Mouse (Mus musculus) thymus, postnatal 25 days (tissue): ENCODE measurements at regions not wholly inside any gene's neighbourhood (a gene's known extent, or its start where the extent isn't known, plus 50 kb on each side); places are given as distances from the start of the nearest gene placed in this dataset.

ENCODE experiments used
- DNase-seq: peaks from one replicate; pipeline ENCODE4 v3.0.0; 2022

DNA sequence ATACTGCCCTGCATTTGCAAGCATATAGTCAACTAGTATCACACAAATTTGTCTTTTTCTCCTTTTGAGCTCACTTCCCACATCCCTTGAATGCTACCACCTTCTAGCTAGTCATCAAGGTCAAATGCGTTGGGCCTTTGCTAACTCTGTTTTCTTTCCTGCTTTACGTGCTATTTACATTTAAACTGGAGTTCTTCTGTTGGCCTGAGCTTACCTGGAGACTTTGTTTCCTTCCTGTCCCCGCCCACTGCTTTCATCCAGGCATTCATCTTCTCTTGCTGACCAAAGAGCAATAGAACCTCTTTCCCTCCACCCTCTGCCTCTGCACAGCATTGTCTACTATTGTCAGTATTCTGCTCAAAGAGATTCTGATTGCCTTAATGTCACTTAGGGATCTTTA, 237.0 kb downstream of the Papss1 start:
- DNase-seq = no peak

DNA sequence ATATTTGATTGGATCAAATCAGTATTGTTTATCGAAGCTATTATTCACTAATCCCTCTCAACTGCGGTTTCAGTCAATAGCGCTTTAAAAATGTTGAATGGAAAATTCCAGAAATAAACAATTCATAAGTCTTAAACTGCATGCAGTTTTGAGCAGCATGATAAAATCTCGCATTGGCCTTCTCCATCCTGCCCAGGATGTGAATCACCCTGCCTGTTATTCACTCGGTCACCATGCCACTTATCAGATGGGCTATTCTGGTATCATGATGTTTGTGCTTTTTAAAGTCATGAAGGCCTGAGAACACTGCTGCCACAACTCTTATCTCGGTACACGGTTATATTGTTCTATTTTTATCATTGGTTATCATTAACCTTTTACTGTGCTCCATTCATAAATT, 238.3 kb downstream of the Papss1 start:
- DNase-seq = no peak

- DNase-seq = no peak
Measured at GRCm38 (mm10) chr3:131808127-131808526, 243.6 kb downstream of the Papss1 start.

- DNase-seq = no peak
Measured at GRCm38 (mm10) chr3:131812968-131813367, 248.4 kb downstream of the Papss1 start.

- DNase-seq = no peak
Measured at GRCm38 (mm10) chr3:131818806-131819205, 254.2 kb downstream of the Papss1 start.

DNA sequence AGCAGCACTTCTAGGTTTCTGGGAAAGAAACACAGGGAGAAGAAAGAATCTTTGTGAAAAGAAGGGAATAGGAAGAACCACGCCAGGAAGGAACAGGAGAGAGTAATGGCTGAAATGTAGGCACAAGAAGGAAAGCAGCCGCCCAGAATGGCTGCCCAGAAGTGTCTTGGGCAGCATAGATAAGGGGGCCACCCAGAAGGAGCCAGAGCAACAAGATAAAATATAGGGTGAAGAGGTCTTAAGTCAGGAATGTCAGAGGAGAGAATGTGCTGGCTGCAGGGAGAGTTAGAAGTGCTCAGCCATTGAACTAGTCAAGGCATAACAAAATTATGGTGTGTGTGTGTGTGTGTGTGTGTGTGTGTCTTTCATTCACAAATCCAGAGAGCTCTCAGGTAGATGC, 227.7 kb upstream of the Dkk2 start:
- no peak for DNase-seq

DNA sequence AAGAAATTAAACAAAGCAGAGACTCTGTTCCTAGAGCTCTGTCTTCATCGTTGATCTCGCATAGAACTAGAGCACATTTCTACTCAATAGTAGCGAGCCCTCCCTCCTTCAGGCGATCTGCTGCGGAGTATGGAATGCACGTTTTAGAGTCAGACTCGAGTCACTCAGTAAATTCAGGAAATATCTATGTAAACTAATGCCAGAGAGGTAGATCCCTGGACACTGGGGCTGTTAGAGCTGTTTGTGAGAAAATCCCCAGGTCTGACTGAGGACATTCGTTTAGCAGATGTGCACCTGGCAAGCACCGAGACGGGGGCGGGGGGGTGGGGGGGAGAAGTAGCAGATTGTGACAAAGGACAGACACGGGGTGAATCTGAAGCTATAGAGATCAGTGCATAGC, 226.0 kb upstream of the Dkk2 start:
- no peak for DNase-seq

DNA sequence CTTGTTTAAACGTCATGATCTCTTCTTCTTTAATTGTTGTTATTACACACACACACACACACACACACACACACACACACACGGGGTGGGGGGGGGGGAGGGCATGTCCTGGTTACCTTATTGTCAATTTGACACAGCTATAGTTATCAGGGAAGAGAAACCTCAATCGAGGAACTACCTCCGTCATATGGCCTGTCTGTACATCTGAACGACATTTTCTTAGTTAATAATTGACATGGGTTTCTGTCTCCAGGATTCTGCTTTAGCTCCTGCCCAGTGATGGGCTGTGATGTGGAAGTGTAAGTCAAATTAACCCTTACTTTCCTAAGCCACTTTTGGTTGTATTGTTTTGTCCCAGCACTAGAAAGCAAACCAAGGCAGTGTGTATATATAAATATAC, 220.0 kb upstream of the Dkk2 start:
- no peak for DNase-seq

- DNase-seq = no peak
Measured at GRCm38 (mm10) chr3:131867266-131867665, 217.8 kb upstream of the Dkk2 start.

DNA sequence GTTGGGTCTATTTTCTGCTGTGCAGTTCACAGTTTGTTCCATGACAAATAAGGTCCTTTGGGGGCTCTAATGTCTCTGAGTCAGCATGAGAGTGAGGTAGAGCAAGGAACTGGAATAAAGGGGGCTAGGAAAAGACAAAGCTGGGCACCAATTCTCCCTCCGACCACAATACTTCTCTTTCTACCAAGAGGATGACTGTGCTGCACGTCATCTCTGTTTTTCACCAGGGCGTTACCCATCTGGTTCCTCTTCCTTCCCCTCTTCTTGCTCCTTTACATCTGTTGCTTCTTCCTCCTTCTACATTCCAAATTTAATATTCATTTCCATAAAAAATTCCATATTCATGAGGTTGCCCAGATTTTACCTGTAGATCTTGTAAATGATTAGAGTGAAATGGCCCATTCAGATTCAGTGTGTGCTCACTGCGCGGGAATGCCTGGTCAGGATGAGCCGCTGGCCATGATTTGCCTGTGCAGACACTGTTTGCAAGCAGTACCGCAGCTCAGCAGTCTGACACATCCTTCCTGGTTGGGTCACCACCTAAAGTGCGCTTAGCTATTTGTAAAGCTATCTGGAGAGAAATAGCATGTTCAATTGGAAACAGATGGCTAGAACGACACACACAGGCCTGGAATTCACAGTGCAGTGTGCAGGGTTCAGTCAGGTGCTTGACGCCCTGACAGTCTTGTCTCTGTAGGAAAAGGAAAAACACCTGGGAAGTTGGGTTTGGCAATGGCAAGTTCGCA, 216.7 kb upstream of the Dkk2 start:
- no peak for DNase-seq

DNA sequence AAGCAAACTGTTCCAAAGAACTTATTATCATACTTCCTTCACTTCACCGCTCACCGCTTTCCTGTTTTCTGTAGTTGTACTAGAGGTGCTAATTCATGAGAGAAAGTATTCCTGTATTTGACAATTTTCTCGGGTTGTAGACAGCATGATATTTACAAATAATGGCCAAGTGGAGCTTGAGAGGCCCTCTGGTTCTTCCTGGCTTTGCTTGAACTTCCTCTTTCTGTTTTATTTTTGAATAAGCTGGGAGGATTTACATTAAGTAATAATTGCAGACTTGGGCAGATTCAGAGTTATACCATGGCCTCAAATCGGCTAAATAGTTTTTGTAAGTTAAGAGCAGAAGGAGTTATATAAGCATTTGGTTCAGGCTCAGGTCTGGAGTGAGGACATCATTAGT, 215.8 kb upstream of the Dkk2 start:
- no peak for DNase-seq

- no peak for DNase-seq
Measured at GRCm38 (mm10) chr3:131882667-131883066, 202.4 kb upstream of the Dkk2 start.

- peak; percentile 15 for DNase-seq
Measured at GRCm38 (mm10) chr3:131886470-131886869, 198.6 kb upstream of the Dkk2 start.

DNA sequence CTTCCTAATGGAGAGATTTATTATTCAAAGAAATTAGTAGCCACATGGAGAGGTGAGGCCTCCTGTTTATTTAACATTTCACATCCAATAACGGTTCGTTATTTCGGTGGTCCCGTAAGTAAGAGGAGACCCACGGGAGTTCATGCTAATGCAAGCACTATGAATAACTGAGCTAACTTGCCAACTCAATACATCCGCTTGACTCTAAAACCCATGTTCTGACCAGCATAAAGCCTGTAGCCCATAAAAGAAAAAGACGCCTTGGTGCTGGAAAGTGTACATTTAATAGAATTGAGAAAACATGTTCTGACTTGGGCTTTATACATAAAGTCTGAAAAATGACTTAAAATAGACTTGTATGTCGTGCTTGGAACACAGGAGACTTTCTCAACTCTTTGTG, 198.1 kb upstream of the Dkk2 start:
- no peak for DNase-seq

DNA sequence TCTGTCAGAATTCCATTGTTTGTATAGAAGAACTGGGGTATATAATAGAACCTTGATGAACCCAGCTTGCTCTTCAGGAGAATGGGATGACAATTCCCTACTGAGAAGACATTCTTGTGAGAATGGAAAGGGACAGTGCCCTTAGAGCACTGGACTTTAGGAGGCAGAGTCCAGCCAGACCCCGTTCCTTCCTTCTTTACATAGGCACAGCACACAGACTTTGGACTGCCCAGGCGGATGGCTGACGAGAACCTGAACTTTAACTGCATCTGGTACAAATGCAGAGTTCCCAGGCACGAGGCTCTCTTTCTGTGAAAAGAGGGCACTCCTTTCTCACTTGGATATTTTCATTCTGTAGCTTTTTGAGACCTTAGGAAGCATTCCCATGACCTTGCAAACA, 197.4 kb upstream of the Dkk2 start:
- no peak for DNase-seq

GRCm38 (mm10) chr3:131891941-131892340, 193.2 kb upstream of the Dkk2 start:
- no peak for DNase-seq

GRCm38 (mm10) chr3:131893061-131893804, 191.9 kb upstream of the Dkk2 start:
- no peak for DNase-seq

DNA sequence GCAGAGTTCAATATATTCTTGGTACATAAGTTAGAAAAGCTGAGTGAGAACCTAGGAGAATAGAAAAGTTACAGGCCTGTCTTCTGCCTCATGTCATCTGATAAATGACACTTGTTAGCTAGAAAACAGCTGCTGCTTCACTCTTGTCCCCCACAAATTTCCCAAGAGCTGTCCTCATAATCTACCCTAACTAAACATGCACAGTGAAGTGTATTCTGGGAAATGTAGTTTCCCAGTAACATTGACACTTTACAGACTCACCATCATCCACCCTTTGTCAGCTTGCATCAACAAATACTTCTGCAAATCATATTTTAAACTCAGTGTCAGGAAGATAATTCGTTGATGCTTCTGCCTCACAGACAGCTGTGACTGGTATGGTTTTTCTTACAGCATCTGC, 190.0 kb upstream of the Dkk2 start:
- DNase-seq = no peak

- no peak for DNase-seq
Measured at GRCm38 (mm10) chr3:131913534-131913933, 171.6 kb upstream of the Dkk2 start.

- no peak for DNase-seq
Measured at GRCm38 (mm10) chr3:131914372-131914771, 170.7 kb upstream of the Dkk2 start.

GRCm38 (mm10) chr3:131914997-131915396, 170.1 kb upstream of the Dkk2 start:
- no peak for DNase-seq

- DNase-seq = no peak
Measured at GRCm38 (mm10) chr3:131917734-131918534, 167.2 kb upstream of the Dkk2 start.

DNA sequence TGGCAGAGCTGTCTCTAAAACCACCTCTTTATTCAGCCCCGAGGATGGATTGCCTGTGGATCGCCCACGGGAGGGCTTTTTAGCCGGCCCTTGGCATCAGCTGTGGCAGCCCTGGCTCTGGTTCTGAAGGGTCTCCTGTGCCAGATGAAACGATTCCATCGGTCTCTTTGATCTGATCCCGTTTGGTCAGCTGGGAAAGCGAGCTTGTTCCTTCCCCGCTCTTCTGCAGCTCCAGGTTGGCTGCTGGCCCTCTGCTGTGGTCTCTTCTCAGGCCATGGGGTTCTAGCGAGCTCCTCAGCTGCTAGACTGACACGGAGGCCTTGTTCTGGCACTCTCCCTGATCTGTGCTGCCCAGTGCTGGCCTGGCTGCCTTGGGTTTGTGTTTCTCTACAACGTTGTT, 165.6 kb upstream of the Dkk2 start:
- no peak for DNase-seq

- DNase-seq = no peak
Measured at GRCm38 (mm10) chr3:131921161-131921560, 163.9 kb upstream of the Dkk2 start.
